Mouse (Mus musculus): ENCODE results near the gene AC161166.1.

The AC161166.1 gene

DNA sequence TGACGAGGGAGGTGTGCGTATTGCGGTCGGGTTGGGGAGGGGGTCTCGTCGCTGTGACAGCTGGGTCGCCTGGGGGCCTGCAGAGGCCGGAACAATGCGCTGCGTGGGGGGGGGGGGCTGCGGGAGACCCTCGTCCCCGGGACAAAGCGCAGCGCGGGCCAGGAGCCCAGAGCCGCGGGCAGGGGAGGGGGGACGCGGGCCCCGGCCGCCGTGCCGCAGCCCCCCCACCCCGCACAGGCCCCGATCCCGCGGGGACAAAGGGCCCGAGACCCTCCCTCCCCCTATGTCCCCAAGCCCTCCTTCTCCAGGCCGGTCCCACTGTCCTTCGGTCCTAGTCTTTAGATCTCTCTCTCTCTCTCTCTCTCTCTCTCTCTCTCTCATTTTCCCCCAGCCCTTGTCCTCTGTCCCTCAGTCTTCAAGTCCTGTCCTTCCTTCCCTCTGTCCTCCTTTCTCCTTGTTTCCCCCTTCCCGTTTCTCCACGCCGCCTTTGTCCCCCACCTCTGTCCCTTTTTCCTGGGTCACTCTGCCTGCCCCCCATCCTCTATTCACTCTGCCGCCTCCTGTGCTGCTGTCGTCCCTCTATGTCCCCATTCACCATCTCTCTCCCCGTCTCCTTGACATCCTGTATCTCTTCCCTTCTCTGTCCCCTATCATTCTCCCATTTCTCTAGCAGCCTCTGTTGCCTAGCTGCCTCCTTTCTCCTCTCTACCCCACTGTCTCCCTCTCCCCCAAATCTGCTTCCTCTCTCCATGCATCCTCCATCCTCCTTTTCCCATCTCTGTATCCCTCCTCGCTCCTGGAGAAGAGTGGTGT lies 29.8 kb downstream of the AC161166.1 start:
- no peak for DNase-seq

DNA sequence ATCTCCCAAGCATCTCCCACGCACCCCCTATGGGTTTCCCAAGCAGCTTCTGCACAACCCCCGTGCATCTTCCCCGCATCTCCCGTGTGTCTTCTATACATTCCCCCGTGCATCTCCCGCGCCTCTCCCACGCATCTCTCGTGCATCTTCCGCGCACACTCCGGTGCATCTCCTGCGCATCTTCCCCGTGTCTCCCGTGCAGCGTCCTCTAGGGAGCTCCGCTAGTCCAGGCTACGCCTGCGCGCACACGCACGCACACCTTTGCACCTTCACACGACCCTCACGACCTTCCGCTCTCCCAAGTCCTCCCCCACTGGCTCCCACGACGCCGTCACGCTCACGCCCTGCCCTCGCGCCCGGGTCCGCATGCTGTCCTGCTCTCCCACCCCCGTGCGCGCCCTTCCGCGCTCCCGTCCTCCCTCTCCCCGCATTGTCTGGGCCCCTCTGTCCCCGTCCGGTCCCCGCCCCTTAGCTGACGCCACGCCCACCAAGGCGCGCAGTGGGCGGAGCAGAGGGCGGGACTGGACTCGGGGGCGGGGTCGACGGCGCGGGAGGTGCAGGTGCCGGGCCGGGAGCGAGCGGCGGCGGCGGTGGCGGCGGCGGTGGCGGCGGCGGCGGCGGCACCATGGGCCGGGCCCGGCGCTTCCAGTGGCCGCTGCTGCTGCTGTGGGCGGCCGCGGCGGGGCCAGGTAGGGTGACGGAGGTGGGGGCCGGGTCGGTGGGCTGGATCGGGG lies 30.6 kb downstream of the AC161166.1 start, which contains the start of gene Cadm4:
TSS of gene Cadm4 (plus strand) at position 550 of the 734 bp plus-strand sequence.
- peak; percentile 93 for DNase-seq

DNA sequence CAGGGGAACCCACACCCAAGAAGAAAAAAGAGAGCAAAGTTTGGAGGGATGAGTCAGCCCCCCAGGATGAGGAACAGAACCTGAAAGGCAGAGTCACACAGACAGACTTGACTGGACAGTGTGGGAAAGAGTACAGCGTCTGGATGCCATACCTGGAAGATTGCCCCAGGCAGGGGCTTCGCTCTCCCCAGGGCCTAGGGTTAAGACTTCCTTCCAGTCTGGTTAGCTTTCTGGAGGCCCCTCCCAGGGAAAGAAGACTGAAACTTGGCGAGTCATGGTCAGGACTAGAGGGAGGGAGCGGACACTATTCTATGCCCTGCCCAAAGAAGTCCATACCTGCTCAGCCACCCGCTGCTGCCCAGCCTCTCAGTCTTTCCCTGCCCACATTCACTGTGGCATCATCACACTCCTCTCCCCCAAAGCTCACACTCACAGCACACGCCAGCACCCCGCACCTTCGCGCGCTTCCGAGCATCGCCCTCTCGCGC lies 31.2 kb downstream of the AC161166.1 start:
- DNase-seq, result no peak

DNA sequence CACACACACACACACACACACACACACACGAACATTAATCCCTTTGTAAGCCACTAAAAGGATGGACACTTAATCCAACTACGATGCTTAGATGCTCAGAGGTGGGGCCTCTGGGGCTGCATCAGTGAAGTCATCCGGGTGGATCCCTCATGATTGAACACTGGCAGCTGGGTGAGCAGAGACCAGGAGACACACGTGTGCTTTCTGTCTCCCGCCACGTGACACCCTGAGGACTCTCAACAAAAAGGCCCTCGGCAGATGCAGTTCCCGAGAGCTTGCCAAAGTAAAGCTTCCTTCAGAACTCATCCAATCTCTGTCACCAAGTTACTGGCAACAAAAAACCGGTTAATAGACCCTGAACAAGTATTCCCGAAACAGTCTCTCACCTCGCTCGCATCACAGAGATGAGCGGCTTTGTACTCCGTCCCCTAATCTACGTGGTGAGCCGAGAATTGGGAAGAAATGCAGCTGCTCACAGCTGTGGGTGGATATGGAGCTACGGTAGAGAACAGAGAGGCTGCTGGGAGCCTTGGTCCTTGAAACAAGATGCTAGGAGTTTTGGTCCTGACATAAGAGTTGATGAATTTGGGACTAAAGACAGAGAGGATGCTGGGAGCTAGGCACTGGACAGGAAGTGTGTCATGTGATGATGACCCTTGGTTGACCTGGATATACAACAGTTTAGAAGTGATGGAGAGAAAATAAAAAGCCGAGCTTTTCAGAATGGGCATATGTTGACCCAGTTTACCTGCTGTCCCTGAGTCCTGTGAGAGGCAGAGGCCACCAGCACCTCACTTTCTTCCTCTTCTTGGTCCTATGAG lies 31.9 kb downstream of the AC161166.1 start:
- peak; percentile 55 for DNase-seq

DNA sequence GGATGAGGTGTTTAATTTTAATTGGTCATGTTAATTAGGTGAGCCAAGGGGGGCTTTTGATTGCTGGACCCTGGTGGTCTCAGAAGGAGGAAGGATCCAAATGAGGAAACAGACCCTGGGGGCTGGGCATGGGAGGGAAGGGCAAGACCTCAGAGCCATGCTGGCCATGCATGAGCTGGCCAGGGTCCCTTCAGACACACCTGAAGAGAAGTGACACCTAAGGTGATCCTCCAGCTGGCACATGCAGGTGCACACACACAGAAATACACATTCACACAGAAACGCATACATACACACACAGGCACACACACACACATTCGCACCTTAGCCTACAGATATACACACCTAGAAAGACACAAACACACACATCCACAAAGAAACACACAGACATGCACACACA lies 32.6 kb downstream of the AC161166.1 start:
- DNase-seq, result no peak

DNA sequence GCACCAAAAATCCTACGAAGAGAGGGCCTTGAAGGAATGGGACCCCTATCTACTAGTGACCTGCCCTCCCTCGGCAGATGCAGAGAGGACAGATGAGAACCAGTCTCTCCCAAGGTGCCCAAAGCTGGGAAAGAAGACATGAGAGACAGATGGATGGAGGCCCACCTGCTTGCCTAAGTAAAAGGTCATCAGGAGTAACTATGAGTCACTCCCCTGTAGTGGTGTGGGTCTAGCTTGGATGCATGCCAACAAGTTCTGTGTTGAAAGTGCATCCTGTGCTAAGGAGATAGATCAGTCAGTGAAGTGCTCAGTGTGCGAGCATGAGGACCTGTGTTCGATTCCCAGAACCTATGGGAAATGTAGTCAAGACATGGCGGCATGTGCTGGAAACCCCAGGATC lies 33.3 kb downstream of the AC161166.1 start:
- DNase-seq, result no peak

DNA sequence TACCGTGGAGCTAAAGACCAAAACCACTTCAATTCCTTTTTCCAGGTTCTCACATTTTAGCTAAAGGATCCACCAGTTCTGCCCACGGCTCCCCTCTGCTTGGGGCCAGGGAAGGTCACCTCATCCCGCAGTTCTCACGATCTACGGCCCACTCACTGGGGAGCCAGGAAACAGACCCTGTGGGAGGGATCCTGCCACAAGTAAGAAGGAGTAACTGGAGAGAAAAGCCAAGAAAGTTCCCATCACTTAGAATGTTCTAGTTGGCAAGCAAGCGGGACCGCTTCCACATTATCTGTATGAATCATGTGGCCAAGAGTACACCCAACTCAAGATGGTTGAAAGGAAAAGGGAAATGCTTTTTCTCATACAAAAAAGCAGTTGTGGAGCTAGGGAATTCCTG lies 35.4 kb downstream of the AC161166.1 start:
- DNase-seq, result peak; percentile 56

DNA sequence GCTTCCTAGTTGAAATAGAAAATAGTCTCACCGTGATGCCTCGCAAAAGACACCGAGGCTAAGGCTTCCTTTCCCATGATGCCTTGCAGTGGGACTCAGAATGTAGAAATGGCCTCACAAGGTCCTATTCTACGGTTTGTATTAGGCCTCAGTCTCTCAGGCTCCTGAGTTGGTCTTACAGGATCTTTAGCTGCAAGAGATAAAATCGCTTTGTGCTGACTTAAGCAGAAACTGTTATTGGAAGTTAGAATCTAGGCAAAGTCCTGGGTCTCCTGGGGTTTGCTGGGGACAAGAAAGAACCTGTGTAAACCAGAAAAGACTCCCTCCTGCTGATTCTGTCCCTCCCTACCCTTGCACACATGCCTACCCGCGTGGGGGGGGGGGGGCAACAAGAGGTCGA lies 35.9 kb downstream of the AC161166.1 start:
- DNase-seq, result no peak

DNA sequence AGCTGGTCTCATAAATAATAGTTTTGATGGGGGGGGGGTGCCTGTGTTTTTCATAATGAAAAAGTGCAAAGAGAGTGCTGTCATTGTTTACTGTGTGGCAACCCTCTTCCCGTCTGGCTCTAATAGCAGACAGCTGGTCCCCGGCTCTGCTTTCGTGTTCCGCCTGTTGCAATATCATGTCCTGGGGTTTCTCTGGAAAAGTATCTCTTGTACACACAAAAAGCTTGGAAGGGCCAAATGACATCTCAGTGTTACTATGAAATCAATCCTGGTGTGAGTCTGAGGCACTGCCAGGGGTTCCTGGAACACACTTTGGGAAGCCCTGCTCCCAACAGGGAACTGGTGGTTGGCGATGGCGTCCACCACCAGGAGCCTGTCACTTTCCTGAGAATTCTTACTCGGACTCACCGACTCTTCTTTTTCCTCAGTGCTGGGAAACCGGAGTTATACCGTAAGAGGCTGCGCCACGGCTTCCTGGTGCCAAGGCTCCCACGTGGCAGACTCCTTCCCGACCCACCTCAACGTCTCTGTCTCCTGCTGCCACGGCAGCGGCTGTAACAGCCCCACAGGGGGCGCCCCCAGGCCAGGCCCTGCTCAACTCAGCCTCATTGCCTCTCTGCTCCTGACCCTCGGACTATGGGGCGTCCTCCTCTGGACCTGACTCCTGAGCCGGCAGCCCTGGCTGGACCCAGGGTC lies 37.3 kb downstream of the AC161166.1 start:
- no peak for DNase-seq

DNA sequence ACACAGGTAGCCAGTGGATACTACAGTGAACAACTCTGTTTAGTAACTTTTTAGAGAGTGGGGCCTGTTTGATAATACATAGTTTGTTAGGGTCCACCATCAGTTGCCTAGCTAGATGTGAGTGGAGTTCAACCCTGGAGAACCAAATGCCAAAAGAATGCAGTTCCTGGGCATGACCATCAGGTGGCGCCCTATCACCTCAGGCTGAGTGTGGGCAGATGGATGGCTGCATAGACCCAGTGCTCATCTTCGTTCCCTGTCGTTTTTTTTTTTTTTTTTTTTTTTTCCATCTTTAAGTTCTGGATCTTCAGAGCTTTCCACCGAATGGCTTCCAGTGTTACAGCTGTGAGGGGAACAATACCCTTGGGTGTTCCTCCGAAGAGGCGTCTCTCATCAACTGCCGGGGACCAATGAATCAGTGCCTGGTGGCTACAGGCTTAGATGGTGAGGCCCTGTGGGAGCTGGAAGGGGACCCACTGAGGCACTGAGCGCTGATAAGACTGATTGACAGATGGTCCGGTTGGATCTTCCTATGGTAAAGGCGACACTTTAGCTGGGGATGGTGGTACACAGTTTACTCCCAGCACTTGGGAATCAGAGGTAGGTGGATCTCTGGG lies 38.2 kb downstream of the AC161166.1 start:
- peak; percentile 81 for DNase-seq

DNA sequence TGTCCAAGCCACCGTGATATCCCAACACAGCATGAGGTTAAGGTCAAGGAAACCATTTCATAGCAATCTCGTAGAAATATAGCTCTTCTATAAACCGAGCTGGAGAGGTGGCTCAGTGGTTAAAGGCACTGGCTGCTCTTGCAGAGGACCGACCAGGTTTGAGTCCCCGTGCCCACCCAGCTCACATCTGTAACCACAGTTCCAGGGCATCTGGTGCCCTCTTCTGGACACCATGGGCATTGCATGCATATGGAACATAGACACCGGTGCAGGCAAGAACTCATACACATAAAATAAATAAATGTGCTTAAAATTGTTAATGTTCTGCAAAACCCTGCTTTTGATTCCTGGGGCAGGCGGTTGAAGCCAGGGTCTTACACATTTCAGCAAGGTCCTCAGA lies 39.3 kb downstream of the AC161166.1 start:
- no peak for DNase-seq

DNA sequence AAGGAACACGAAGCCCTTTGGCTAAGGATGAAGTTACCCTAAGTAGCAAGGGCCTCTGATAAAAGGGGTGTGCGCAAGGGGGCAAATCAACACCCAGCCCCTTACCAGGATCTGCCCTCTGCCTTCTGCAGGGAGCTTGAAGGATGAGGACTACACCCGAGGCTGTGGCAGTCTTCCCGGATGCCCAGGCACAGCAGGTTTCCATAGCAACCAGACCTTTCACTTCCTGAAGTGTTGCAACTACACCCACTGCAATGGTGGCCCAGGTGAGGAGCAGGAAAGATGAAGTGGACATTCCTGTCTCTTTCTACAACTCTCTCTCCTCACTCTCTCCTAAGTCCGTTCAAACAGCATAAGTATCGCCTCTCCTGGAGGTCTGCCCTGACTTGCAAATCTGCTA lies 39.8 kb downstream of the AC161166.1 start:
- DNase-seq, result no peak

DNA sequence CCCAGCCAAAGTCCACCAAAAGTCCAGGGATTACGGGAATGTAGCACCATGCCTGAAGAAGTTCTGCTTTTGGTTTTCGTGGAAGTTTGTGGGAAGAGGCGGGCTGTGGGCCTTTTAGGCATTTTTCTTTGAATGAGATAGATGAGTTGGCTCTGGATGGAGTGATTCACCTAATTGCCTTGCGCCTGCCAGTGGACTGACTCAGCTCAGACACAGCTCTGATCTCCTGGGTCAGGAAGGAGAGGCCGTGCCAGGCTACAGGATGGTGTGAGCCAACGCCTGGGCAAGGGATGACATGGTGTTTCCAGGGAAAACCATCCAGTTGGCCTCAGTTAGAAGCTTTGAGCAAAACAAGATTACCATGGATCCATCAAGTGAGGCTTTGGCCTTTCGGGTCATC lies 41.9 kb downstream of the AC161166.1 start:
- no peak for DNase-seq

DNA sequence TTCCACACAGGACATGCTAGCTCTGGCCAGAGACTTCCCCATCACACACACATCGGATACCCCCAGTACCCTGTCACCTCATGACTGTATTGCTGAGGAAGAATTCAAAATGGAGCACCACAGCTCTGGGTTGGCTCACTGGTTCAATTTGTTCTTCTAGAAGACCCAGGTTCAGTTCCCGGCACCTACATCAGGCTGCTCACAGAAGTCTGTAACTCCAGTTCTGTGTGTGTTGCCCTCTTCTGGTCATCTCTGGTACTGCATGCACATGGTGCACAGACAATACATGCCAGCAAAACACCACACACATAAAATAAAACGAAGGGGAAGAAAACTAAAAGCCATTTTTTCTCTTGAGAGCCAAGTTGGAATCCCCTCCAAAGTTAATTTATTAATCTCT lies 43.1 kb downstream of the AC161166.1 start:
- no peak for DNase-seq

DNA sequence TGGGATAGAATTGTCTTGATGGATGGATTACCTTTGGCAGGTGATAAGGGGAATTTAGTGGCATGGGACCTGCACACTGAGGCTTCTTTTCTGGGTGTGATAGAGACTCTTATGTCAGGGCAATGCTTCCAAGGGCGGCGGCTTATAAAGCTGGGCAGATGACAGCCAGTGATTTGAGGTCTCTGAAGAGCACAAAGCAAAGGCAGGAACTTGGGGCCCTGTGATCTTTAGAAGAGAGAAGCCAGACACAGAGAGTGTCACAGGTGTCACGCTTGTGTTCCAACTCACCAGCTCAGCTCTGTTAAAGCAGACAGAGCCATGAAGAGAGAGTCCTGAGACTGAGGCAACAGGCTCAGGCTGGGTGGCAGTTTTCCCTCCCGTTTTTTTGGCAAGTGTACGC lies 44.4 kb downstream of the AC161166.1 start:
- no peak for DNase-seq

DNA sequence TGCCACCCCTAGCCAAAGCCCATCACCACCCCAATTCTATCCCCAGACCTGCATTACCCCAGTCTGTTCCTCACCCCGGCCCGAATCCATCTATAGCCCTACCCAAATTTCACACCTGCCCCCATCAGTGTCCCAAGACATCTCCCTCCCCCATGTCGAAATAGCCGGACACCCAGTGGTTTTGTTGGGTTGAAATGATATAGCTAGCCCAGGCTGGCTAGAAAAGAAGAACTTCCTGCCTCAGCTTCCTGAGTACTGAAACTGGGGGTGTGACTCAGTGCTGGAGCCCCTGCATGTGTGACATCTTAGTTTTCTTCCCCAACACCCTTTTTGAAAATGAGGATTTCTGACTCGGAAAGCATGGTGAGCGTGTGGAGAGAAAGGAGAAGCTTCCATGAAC lies 45.4 kb downstream of the AC161166.1 start:
- no peak for DNase-seq

DNA sequence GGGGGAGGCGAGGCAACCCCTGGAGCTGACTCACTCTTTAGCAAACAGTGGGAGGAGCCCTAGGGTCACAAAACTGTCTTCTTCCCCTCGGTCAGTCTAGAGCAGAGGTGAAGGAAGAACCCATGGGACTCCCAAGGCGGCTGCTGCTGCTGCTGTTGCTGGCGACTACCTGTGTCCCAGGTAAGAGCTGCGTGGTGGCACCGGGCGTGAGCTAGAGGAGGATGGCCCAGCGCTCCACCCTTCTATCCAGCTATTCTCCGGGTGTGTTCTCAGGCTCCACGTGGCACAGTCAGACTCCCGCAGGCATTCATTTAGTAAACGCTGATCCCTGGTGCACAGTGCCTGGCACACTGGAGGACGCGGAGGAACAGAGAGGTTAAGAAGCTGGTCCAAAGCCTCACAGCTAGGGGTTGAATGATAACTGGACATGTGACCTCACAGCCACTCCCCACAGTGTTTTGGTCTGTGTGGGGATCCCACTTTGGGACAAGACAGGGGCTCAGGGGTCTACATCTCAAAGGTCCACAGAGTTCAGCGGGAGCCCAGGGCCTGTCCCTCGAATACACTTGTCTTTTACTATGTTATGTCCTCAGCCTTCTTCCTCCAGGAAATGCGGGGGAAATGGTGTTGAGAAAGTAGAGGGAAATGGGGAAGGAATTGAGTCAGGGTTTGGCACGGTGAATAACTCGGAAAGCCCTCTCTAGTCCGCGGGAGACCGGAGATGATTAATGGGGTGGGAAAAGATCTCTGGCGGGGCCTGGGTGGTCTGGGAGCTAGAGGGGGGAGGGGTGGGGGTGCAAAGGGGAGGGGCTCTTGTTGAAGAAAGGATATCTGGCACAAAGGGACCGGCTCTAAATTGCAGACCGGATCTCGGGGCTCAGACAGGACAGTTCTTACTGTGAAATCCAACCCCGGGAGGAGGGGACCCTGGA lies 49.6 kb downstream of the AC161166.1 start, which contains the start of gene Plaur:
TSS of gene Plaur (plus strand) at position 97 of the 932 bp plus-strand sequence.
- no peak for DNase-seq

DNA sequence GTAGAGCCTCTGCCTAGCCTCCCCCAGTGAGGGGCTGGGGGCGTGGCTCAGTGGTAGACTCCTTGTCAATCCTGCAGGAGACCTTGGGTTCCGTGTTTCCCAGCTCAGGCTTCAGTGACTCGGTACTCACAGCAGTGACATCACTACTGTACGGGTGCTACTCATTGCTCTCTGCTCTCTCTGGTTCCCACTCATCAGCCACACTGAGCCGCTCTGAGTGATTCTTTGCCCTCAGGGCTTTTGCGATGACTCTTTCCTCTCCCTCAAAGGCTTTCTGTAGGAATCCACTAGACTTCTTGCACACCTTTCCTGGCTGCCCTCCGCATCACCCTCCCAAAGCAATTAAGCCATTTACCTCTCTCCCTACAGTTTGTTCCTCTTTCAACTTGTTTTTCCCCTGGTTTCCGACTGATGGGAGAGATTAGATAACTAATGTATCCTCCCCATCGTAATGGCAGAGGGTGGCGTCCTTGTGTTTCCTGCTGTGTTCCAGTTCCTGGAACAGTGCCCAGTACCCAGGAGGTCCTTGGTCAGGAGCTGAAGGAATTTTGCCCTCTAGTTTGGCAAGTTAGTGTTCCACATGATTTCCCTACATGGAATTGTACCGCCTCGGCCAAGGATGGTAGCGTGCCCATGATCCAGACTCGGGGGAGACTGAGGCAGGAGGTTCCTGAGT lies 50.7 kb downstream of the AC161166.1 start:
- no peak for DNase-seq
